Mouse (Mus musculus): ENCODE measurements around the gene Ptprh. TPM values are rescaled to one million over a fixed set of nuclear protein-coding genes. Genes with fewer than 3 reads are reported as not detected.
"Not testable (repeated sequence)": the region's sequence is repeated elsewhere in the genome, so short reads cannot be mapped to it uniquely, and the experiment has no call there.

The Ptprh gene
- polyA plus RNA-seq, 1 experiment from 2014 or later: not detected

DNA sequence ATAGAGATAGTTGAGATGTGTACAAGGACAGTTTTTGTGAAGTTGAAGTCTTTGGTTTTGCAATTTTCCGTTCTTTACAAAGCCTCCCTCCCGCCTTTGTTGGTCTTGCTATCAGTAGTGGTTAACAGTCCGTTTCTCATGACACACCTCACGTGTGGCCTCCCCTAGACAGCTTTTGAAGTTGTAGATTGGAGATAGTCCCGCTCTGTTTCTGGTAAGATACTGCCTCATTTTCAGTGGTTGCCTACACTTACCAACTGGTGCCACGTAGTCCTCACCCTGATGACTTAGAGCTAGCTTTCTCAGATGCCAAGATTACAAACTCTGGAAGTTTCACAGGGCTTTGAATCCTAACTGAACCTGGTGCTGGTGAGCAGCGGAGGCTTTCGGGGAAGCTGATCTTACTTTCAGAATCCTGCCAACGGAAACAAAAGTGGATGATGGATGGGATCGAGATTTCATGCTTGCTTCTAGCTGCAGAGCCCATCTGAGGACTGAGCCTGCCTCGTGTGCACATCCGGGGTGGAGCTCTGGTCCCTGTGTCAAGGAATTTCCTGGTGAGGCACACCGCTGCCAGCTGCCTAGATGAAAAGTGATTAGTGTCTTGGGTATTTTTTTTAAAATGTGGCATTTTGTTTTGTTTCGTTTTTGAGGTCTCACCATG is 10.0 kb upstream of the Ptprh start:
- Histone ChIP-seq H3K4me2 (no peak overlapping the region), H3K27ac (ENCODE audit: low read depth, low read length) (no peak overlapping the region)

DNA sequence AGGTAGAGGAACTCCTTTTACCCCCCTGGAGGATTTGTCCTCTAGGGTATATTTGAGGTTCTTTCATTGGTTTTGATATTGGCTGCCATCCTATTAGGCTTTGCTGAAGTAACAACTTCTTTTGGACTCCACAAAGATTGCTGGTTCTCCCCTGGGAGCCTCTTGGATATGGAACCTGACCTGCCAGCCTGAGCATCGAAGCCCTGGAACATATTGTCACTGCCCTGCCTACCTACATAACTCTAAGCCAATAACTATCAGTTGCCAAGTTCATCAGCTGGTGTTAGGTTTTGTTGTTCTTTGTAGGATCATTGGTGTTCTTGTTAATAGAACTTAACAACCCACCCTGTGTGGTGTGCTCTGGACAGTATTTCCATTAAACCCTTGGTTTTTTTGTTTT is 9.1 kb upstream of the Ptprh start:
- Histone ChIP-seq H3K9ac (ENCODE audit: low read depth, low read length) (no peak overlapping the region), H3K36me3 (ENCODE audit: control insufficient read depth, insufficient read depth, low read length) (no peaks in the 10 kb centered on the region), H3K4me3 (ENCODE audit: low read depth, low read length) (no peak overlapping the region), H3K4me2 (no peak overlapping the region), H3K27ac (ENCODE audit: low read depth, low read length) (no peak overlapping the region), H3K27me3 (ENCODE audit: control insufficient read depth, insufficient read depth, low read length) (no peaks in the 10 kb centered on the region), H3K9me3 (replicated peaks; ENCODE audit: control insufficient read depth, low read length) (no peaks in the 10 kb centered on the region), H3K4me1 (ENCODE audit: control insufficient read depth, insufficient read depth, low read length) (no peaks in the 10 kb centered on the region)
- 58% methylated on average over 1 of the region's 1 CpGs for WGBS (ENCODE audit: insufficient replicate concordance)
- no peak for ATAC-seq (replicated peaks; ENCODE audit: insufficient number of reproducible peaks, low FRiP score, low TSS enrichment)

More for the DNA sequence above, 10.0 kb upstream of the Ptprh start:
- no peaks in the 10 kb centered on the region for H3K27me3 ChIP-seq (ENCODE audit: control insufficient read depth, insufficient read depth, low read length)
- 63% methylated on average over 14 of the region's 14 CpGs for WGBS (ENCODE audit: insufficient replicate concordance)
- no peaks in the 10 kb centered on the region for H3K36me3 ChIP-seq (ENCODE audit: control insufficient read depth, insufficient read depth, low read length)
- ATAC-seq (replicated peaks; ENCODE audit: insufficient number of reproducible peaks, low FRiP score, low TSS enrichment): no peak
- H3K9ac ChIP-seq (ENCODE audit: low read depth, low read length): no peak overlapping the region
- H3K4me3 ChIP-seq (ENCODE audit: low read depth, low read length): no peak overlapping the region
- no peaks in the 10 kb centered on the region for H3K4me1 ChIP-seq (ENCODE audit: control insufficient read depth, insufficient read depth, low read length)
- no peaks in the 10 kb centered on the region for H3K9me3 ChIP-seq (replicated peaks; ENCODE audit: control insufficient read depth, low read length)

DNA sequence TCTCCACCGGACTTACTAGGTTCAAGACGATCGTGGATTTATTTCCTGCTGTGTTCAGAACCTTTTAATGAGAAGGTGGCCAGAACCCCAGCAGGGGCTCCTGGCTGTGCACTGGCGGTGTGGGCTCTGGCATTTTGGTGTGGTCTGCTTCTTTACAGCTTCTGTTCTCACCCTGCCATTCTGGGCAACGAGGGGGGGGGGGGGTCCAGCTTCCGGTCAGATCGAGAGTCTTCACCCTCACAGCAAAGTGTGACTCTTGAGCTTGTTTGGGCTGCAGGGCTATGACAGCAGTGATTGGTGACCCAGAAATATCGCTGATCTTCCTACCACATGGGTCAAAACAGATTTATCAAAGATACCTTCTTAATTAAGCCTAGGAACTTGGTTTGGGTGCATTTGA is 8.5 kb upstream of the Ptprh start:
- no peak for ATAC-seq (replicated peaks; ENCODE audit: insufficient number of reproducible peaks, low FRiP score, low TSS enrichment)
- Histone ChIP-seq H3K9me3 (replicated peaks; ENCODE audit: control insufficient read depth, low read length) (no peaks in the 10 kb centered on the region), H3K4me3 (ENCODE audit: low read depth, low read length) (no peak overlapping the region), H3K4me2 (no peak overlapping the region), H3K27ac (ENCODE audit: low read depth, low read length) (no peak overlapping the region), H3K4me1 (ENCODE audit: control insufficient read depth, insufficient read depth, low read length) (no peaks in the 10 kb centered on the region), H3K36me3 (ENCODE audit: control insufficient read depth, insufficient read depth, low read length) (no peaks in the 10 kb centered on the region), H3K27me3 (ENCODE audit: control insufficient read depth, insufficient read depth, low read length) (no peaks in the 10 kb centered on the region), H3K9ac (ENCODE audit: low read depth, low read length) (no peak overlapping the region)
- WGBS (ENCODE audit: insufficient replicate concordance): 59% methylated on average over 8 of the region's 8 CpGs

GRCm38 (mm10) chr7:4611921-4612341 is 8.1 kb upstream of the Ptprh start:
- Histone ChIP-seq H3K4me3 (ENCODE audit: low read depth, low read length) (no peak overlapping the region), H3K4me2 (no peak overlapping the region), H3K9me3 (replicated peaks; ENCODE audit: control insufficient read depth, low read length) (no peaks in the 10 kb centered on the region), H3K27me3 (ENCODE audit: control insufficient read depth, insufficient read depth, low read length) (no peaks in the 10 kb centered on the region), H3K9ac (ENCODE audit: low read depth, low read length) (no peak overlapping the region), H3K27ac (ENCODE audit: low read depth, low read length) (no peak overlapping the region), H3K36me3 (ENCODE audit: control insufficient read depth, insufficient read depth, low read length) (no peaks in the 10 kb centered on the region), H3K4me1 (ENCODE audit: control insufficient read depth, insufficient read depth, low read length) (no peaks in the 10 kb centered on the region)
- 65% methylated on average over 12 of the region's 12 CpGs for WGBS (ENCODE audit: insufficient replicate concordance)
- ATAC-seq (replicated peaks; ENCODE audit: insufficient number of reproducible peaks, low FRiP score, low TSS enrichment): no peak

DNA sequence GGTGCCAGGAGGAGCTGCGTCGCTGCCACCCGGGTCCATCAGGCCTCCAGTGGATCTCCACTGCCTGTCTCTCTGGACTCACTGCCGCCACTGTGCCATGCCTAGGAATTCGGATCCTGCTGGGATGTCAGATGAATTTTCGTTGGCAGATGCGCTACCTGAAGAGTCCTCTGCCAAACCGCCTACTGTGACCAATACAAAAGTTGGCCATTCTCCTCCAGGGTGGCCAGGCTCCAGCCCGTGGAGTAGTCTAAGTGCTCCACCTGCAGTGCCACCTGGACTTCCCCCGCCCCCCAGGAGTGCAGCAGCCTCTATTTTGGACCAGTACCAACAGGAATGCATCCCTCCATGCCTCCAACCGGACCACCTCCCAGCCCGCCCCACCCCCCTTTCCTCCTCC is 7.7 kb upstream of the Ptprh start:
- Histone ChIP-seq H3K9ac (ENCODE audit: low read depth, low read length) (no peak overlapping the region), H3K4me2 (no peak overlapping the region), H3K9me3 (replicated peaks; ENCODE audit: control insufficient read depth, low read length) (no peaks in the 10 kb centered on the region), H3K36me3 (ENCODE audit: control insufficient read depth, insufficient read depth, low read length) (no peaks in the 10 kb centered on the region), H3K27ac (ENCODE audit: low read depth, low read length) (no peak overlapping the region), H3K27me3 (ENCODE audit: control insufficient read depth, insufficient read depth, low read length) (no peaks in the 10 kb centered on the region), H3K4me3 (ENCODE audit: low read depth, low read length) (no peak overlapping the region), H3K4me1 (ENCODE audit: control insufficient read depth, insufficient read depth, low read length) (no peaks in the 10 kb centered on the region)
- ATAC-seq (replicated peaks; ENCODE audit: insufficient number of reproducible peaks, low FRiP score, low TSS enrichment): no peak
- WGBS (ENCODE audit: insufficient replicate concordance): 72% methylated on average over 12 of the region's 12 CpGs

- no peak overlapping the region for H3K4me3 ChIP-seq (ENCODE audit: low read depth, low read length)
- ATAC-seq (replicated peaks; ENCODE audit: insufficient number of reproducible peaks, low FRiP score, low TSS enrichment): no peak
- no peak overlapping the region for H3K4me2 ChIP-seq
- no peaks in the 10 kb centered on the region for H3K4me1 ChIP-seq (ENCODE audit: control insufficient read depth, insufficient read depth, low read length)
- no peaks in the 10 kb centered on the region for H3K36me3 ChIP-seq (ENCODE audit: control insufficient read depth, insufficient read depth, low read length)
- H3K9me3 ChIP-seq (replicated peaks; ENCODE audit: control insufficient read depth, low read length): no peaks in the 10 kb centered on the region
- WGBS (ENCODE audit: insufficient replicate concordance): 69% methylated on average over 5 of the region's 5 CpGs
- no peaks in the 10 kb centered on the region for H3K27me3 ChIP-seq (ENCODE audit: control insufficient read depth, insufficient read depth, low read length)
- H3K27ac ChIP-seq (ENCODE audit: low read depth, low read length): no peak overlapping the region
- H3K9ac ChIP-seq (ENCODE audit: low read depth, low read length): no peak overlapping the region
These were observed 4.2 kb upstream of the Ptprh start for GRCm38 (mm10) chr7:4608002-4608401.

DNA sequence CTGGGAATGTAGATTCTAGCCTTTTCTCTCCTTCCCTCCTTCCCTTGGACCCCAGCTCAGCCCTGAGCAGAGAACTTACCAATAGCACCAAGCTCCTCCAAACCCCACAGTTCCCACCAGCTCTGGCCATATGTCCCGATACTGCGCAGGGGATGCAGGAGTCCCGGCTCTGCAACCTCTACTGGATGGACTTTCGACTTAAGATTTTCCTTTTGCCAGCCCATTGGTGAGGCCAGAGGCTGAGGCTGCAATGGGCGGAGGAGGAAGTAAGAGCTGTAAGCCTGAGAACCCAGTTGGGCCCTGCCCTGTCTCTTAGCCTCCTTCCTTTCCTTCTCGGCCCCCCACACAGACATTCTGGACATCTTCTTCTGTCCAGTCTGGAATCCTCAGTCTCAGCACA is 872 bp downstream of the Ptprh start:
- H3K4me3 ChIP-seq (ENCODE audit: low read depth, low read length): no peak overlapping the region
- no peak for ATAC-seq (replicated peaks; ENCODE audit: insufficient number of reproducible peaks, low FRiP score, low TSS enrichment)
- no peaks in the 10 kb centered on the region for H3K36me3 ChIP-seq (ENCODE audit: control insufficient read depth, insufficient read depth, low read length)
- H3K4me2 ChIP-seq: no peak overlapping the region
- no peak overlapping the region for H3K27ac ChIP-seq (ENCODE audit: low read depth, low read length)
- no peak overlapping the region for H3K9ac ChIP-seq (ENCODE audit: low read depth, low read length)
- no peaks in the 10 kb centered on the region for H3K9me3 ChIP-seq (replicated peaks; ENCODE audit: control insufficient read depth, low read length)
- H3K27me3 ChIP-seq (ENCODE audit: control insufficient read depth, insufficient read depth, low read length): no peaks in the 10 kb centered on the region
- WGBS (ENCODE audit: insufficient replicate concordance): 80% methylated on average over 6 of the region's 6 CpGs
- no peaks in the 10 kb centered on the region for H3K4me1 ChIP-seq (ENCODE audit: control insufficient read depth, insufficient read depth, low read length)

DNA sequence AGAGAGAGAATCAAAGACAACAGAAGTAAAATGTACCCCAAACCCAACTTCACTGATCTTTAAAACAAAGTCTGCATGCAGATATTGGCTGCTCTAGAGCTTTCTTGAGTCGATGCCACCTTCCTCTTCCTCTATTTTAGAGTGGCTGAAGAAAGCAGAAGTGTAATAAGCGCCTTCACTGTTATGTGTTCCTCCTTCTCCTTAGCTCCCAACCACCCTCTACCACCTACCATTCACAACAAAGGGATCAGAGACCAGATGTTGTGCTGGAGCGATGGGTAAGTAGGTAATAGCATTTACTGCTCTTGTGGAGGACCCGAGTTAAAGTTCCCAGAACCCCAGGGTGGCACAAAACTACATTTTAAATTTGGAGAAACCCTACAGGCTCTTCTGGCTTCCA is 6.8 kb downstream of the Ptprh start:
- H3K9me3 ChIP-seq (replicated peaks; ENCODE audit: control insufficient read depth, low read length): not testable (repeated sequence)

GRCm38 (mm10) chr7:4581481-4581880 is 22.4 kb downstream of the Ptprh start:
- 74% methylated on average over 3 of the region's 3 CpGs for WGBS (ENCODE audit: insufficient replicate concordance)
- not testable (repeated sequence) for H3K9me3 ChIP-seq (replicated peaks; ENCODE audit: control insufficient read depth, low read length); H3K4me2 ChIP-seq; H3K9ac ChIP-seq (ENCODE audit: low read depth, low read length); H3K4me1 ChIP-seq (ENCODE audit: control insufficient read depth, insufficient read depth, low read length); ATAC-seq (replicated peaks; ENCODE audit: insufficient number of reproducible peaks, low FRiP score, low TSS enrichment); H3K27me3 ChIP-seq (ENCODE audit: control insufficient read depth, insufficient read depth, low read length); H3K27ac ChIP-seq (ENCODE audit: low read depth, low read length); H3K4me3 ChIP-seq (ENCODE audit: low read depth, low read length); H3K36me3 ChIP-seq (ENCODE audit: control insufficient read depth, insufficient read depth, low read length)

More for the DNA sequence above, 6.8 kb downstream of the Ptprh start:
- not testable (repeated sequence) for H3K4me2 ChIP-seq; H3K27ac ChIP-seq (ENCODE audit: low read depth, low read length); H3K27me3 ChIP-seq (ENCODE audit: control insufficient read depth, insufficient read depth, low read length); H3K4me3 ChIP-seq (ENCODE audit: low read depth, low read length); H3K4me1 ChIP-seq (ENCODE audit: control insufficient read depth, insufficient read depth, low read length); H3K9ac ChIP-seq (ENCODE audit: low read depth, low read length); H3K36me3 ChIP-seq (ENCODE audit: control insufficient read depth, insufficient read depth, low read length); ATAC-seq (replicated peaks; ENCODE audit: insufficient number of reproducible peaks, low FRiP score, low TSS enrichment)
- WGBS (ENCODE audit: insufficient replicate concordance): 69% methylated on average over 4 of the region's 4 CpGs
